In the genomic region with DNA sequence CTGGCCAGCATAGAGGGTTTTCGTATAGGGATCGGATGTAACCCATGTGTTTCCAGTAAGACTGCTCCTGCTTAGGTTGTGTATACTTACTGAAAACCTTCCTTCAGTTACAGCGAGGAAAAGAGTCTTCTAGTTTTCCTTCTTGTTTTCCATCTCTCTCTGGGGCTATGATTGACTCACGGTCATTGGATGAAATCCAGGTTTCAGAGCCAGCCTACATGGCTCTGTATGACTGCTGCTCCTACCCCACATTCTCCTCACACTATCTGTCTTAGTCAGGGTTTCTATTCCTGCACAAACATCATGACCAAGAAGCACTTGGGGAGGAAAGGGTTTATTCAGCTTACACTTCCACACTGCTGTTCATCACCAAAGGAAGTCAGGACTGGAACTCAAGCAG, we compare ENCODE assay signal across 14 mouse cellular contexts. TPM values are rescaled to one million over a fixed set of nuclear protein-coding genes. Genes with fewer than 3 reads are reported as not detected.
"Had no signal": no experiment of that assay in that cellular context is flagged by ENCODE, and none has a peak within 500 bp of the region (broad histone marks: within the 10 kb centered on the region; RNA-seq: fewer than 3 reads in every experiment).

No protein-coding gene starts in this region.

RNA-seq across cellular contexts. Expression of a gene that starts 39.3 kb away (rescaled TPM):
- total RNA-seq: layer of hippocampus, adult 8-10 months; layer of hippocampus, postnatal 10 days; layer of hippocampus, postnatal 36 days; left cerebral cortex, adult 2 months; left cerebral cortex, postnatal 10 days; left cerebral cortex, postnatal 36 days had no signal
- polyA plus RNA-seq: testis, adult 2 months had no signal

RNA-seq across cellular contexts. Expression of a gene that starts 54.0 kb away (rescaled TPM):
- total RNA-seq: layer of hippocampus, adult 8-10 months; layer of hippocampus, postnatal 10 days; layer of hippocampus, postnatal 36 days; left cerebral cortex, adult 2 months; left cerebral cortex, postnatal 10 days; left cerebral cortex, postnatal 36 days; liver, adult 2 months; megakaryocyte, adult 5-6 weeks had no signal
- polyA plus RNA-seq: large intestine, adult 2 months; liver, adult 2 months; liver, embryonic 14.5 days; liver, postnatal 0 days; lung, postnatal 0 days; macrophage; testis, adult 2 months had no signal
